Mouse (Mus musculus) E14TG2a.4 (cell line): ENCODE measurements at regions not wholly inside any gene's neighbourhood (a gene's known extent, or its start where the extent isn't known, plus 50 kb on each side); places are given as distances from the start of the nearest gene placed in this dataset.
A peak's percentile ranks its signal among the peaks of the same experiment; 100 is the strongest.

Experiments used
- H3K27me3 ChIP-seq: 2 replicates; pipeline ENCODE4 v1.6.1; 2014; ENCODE audit warnings: low read length, control low read depth; ENCODE audit not compliant: insufficient read depth
- H3K36me3 ChIP-seq: 2 replicates; pipeline ENCODE4 v1.6.1; 2014; ENCODE audit warnings: low read length, control low read depth; ENCODE audit not compliant: insufficient read depth
- H3K4me1 ChIP-seq: replicated peaks from 2 replicates; pipeline ENCODE4 v1.6.1; 2014; ENCODE audit warnings: low read depth, low read length, control low read depth
- H3K4me3 ChIP-seq: replicated peaks from 2 replicates; pipeline ENCODE4 v1.5.1; 2014; ENCODE audit warnings: mild to moderate bottlenecking, low read length
- H3K9me3 ChIP-seq: 2 replicates; pipeline ENCODE4 v1.6.1; 2014; ENCODE audit warnings: low read length, control low read depth
- CTCF ChIP-seq: conservative IDR thresholded peaks from 2 replicates; pipeline ENCODE4 v1.5.1; 2014; ENCODE audit warnings: low read length
- NANOG ChIP-seq: IDR thresholded peaks from 2 replicates; pipeline ENCODE4 v1.6.1; 2014; ENCODE audit warnings: borderline replicate concordance, low read length, mixed read lengths
- POU5F1 ChIP-seq: IDR thresholded peaks from 2 replicates; pipeline ENCODE4 v1.6.1; 2014; ENCODE audit warnings: low read length, borderline replicate concordance

DNA sequence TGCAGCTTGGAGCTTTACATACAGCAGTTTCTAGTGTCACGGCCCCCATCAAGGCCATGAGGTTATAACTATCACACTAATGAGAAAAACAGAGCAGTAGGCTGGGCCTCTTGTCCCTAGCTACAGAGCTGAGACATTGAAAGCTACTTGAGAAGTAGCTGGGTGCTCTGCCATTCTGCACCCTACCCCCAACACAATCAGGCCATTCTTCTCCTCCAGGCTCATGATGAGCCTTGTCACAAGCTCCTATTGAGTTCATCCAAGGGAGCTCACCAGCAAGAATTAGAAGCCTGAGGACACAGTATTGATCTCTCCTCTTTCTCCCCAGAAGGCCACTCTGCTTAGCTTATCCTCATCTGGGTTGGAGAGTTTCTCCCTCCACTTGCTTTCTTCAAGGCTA lies 466.9 kb downstream of the Bnc2 start:
- Histone ChIP-seq H3K4me1 (peaks cover 35% of the 10 kb centered on the region), H3K9me3 (no peaks in the 10 kb centered on the region), H3K4me3 (no peak overlapping the region), H3K36me3 (no peaks in the 10 kb centered on the region), H3K27me3 (no peaks in the 10 kb centered on the region)
- TF ChIP-seq NANOG (no peak), POU5F1 (no peak), CTCF (no peak)

DNA sequence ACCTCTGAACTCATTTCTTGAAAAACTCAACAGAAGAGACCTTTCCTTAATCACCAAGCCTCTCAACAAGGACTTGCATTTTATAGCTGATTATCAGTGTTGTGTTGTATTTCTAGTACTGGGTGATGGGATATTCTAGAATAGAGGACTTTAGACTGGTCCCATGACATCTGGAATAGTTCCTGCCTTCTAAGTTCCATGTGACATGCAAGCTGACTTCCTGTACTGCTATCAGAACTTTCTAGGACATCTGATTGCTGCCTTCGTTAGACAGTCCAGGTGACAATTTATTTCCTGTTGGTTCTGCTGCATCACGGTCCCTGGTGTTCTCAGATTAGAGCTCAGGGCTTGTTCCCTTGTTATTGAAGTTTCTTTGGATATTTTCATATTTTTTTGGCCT lies 465.5 kb downstream of the Bnc2 start:
- Histone ChIP-seq H3K4me3 (no peak overlapping the region), H3K9me3 (no peaks in the 10 kb centered on the region), H3K4me1 (peaks cover 22% of the 10 kb centered on the region), H3K27me3 (no peaks in the 10 kb centered on the region), H3K36me3 (no peaks in the 10 kb centered on the region)
- no peak for TF ChIP-seq NANOG
- no peak for TF ChIP-seq CTCF
- TF ChIP-seq POU5F1, result no peak

DNA sequence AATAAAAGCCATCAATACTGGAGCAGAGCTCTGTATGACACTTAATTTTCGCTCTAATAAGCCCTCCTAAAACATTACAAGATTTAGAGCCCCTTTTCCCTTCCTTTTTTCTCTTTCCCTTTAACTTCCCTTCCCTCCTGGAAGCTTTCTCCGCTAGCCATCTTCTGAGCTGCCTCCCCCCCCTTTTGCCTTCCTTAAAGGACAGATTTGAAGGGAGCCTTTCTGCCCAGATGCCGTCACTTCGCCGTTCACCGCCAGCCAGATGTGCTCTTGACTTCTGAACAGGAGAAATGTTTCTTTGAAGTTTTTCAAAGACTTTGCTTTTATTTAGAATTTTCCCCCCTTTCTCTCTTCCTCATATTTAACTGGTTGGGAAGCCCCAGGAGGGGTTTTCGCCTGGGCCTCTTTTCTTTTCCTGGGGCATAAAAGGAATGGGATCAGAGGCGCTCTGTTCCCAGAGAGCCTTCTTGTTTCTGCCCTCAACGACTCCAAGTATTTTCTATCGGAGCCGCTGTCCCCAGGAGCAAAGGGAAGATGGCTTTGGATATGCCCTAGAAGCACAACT lies 463.7 kb downstream of the Bnc2 start:
- no peaks in the 10 kb centered on the region for H3K27me3 ChIP-seq
- TF ChIP-seq NANOG, result no peak
- TF ChIP-seq CTCF, result no peak
- no peak for TF ChIP-seq POU5F1
- H3K9me3 ChIP-seq, result no peaks in the 10 kb centered on the region
- H3K4me1 ChIP-seq, result 0 out of 2 replicates have a peak, but pooled peaks cover 8% of the 10 kb centered on the region
- H3K36me3 ChIP-seq, result no peaks in the 10 kb centered on the region
- no peak overlapping the region for H3K4me3 ChIP-seq

DNA sequence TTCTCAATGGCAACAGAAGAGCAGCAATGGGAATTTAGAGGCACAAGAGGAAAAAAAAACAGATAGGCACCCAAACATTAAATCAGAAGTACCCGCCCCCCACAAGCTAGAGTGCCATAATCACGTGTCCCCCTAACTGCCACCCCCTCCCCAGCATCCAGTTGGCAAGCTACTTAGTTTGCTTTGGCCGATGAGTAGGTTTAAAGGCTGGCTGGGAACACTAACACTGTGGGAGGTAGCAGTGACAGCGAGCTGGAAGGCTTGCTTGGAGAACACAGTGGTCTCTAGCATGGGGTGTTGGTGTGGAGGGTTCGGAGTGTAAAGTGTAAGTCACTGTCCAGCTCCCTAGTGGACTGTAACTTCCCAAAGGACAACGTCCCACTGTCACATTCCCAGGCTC lies 463.1 kb downstream of the Bnc2 start:
- Histone ChIP-seq H3K4me1 (0 out of 2 replicates have a peak, but pooled peaks cover 8% of the 10 kb centered on the region), H3K9me3 (no peaks in the 10 kb centered on the region), H3K27me3 (no peaks in the 10 kb centered on the region), H3K36me3 (no peaks in the 10 kb centered on the region), H3K4me3 (no peak overlapping the region)
- TF ChIP-seq POU5F1 (no peak), NANOG (no peak), CTCF (no peak)

DNA sequence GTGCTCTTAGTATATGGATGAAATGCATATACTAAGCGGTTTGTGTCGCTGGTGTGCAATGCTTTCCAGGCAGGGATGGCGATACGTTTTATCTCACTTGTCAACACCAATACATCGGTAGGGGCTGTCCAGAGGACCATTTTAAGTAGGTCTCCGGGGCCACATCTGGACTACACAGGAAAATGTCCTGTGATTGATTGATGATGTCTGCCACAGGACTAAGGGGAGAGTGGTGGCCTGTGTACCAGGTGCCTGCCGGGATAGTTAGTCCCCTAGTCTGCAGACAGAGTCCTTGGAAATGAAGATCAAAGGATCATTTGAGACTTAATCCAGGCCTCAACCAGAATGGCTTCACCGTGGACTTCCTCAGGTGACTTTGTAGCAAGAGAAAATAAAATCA lies 460.6 kb downstream of the Bnc2 start:
- TF ChIP-seq NANOG (no peak), CTCF (no peak), POU5F1 (no peak)
- Histone ChIP-seq H3K27me3 (no peaks in the 10 kb centered on the region), H3K4me1 (0 out of 2 replicates have a peak, but pooled peaks cover 8% of the 10 kb centered on the region), H3K4me3 (no peak overlapping the region), H3K9me3 (no peaks in the 10 kb centered on the region), H3K36me3 (no peaks in the 10 kb centered on the region)

DNA sequence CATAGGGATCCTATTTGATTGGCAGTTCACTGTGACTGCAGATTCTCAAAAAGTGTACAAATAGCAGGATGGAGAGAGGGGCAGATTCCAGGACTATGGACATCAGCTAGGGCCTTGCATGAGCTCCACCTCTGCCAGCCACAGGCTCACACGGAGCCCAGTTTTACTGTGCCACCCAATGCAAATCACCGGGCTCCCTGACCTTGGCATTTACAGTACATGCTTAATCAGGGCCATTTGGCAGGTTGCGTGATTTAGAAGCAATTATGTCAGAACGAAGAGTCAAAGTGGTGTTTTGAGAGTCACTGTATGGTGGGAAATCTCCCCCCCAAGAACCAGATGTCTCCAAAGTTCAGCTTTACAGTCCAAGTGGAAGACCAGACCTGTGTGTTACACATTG lies 456.1 kb downstream of the Bnc2 start:
- Histone ChIP-seq H3K27me3 (no peaks in the 10 kb centered on the region), H3K36me3 (no peaks in the 10 kb centered on the region), H3K4me3 (no peak overlapping the region), H3K4me1 (peaks cover 38% of the 10 kb centered on the region), H3K9me3 (no peaks in the 10 kb centered on the region)
- TF ChIP-seq NANOG, result no peak
- no peak for TF ChIP-seq POU5F1
- no peak for TF ChIP-seq CTCF

DNA sequence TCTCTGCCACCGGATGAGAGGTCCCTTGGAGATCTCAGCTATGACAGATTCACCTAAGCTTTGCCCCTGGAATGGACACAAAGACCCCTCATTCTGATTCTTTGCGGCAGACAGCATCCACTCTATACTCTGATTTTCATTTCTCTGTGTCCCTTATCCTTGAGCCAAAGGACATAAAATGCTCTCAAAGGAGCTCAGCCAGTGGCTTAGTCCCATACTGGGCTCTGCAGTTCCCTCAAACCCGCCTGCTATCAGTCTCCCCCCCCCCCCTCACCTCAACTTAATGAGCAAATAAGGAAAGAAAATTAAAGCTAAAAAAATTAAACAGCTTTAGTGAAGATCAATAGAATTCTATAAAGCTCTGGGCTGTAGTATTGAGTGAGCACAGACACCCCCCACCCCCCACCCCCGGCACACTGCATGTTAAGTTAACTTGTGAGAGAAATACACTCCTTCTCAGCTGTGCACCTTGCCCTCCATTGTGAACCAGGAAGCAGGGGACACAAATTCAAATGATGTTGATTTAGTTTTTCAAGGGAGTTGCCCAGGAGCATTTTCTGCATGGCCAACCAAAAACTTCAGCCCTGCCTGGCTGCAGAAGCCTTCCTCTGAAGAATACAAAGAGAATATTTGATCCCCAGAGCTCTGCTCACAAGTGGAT lies 452.9 kb downstream of the Bnc2 start:
- H3K36me3 ChIP-seq, result no peaks in the 10 kb centered on the region
- TF ChIP-seq POU5F1, result no peak
- no peak for TF ChIP-seq NANOG
- TF ChIP-seq CTCF, result no peak

DNA sequence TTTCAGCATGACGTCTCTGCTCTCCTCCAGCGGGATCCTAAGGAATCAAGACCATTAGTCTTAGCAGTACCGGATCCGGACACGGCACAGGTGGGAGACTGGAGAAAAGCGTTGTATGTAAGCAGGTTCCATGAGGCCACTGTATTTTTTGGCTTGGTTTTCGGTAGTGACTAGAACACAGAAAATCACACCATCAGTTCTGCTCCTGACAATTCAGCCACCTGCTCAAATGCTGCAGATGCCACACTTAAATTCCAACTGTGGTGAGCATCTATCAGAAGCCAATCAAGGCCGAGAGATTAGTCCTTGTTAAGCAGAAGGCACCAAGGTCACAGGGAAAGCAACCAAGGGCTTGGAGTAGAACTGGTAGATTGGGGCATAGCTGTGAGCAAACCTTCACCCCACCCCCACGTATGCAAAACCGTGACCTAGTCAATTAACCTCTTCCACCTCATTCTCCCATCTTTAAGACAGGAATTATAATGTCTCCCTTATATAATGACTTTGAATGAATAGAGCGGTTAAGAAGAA lies 452.2 kb downstream of the Bnc2 start:
- peaks cover 75% of the 10 kb centered on the region for H3K4me1 ChIP-seq
- H3K27me3 ChIP-seq, result no peaks in the 10 kb centered on the region
- H3K4me3 ChIP-seq, result peak overlapping the region; percentile 50
- no peaks in the 10 kb centered on the region for H3K9me3 ChIP-seq
- TF ChIP-seq POU5F1, result no peak
- no peak for TF ChIP-seq CTCF
- no peak for TF ChIP-seq NANOG
- no peaks in the 10 kb centered on the region; the same call in 1 of the 2 replicates for H3K36me3 ChIP-seq

More for the DNA sequence above, 452.9 kb downstream of the Bnc2 start:
- H3K27me3 ChIP-seq, result no peaks in the 10 kb centered on the region
- H3K4me3 ChIP-seq, result peak overlapping the region; percentile 50
- H3K4me1 ChIP-seq, result peaks cover 70% of the 10 kb centered on the region
- H3K9me3 ChIP-seq, result no peaks in the 10 kb centered on the region

DNA sequence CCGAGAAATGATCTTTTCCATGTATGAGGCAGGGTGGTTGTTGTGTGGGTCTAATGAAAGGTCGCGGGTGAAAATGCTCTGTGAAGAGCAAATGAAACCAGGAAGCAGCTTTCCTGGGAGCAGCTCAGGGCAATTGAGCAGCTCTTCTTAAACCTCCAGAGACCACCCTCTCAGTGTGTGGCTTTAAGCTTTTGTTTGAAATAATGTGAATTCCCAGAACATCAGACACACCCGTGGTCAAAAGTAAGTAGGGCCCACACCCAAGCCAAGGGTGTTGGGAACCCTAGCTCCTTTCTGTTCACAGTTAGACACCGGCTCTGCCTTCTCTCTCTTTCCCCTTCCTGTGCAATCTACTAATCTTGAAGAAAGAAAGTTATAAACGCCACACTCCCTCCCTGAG lies 450.5 kb downstream of the Bnc2 start:
- Histone ChIP-seq H3K36me3 (no peaks in the 10 kb centered on the region; the same call in 1 of the 2 replicates), H3K4me3 (0 out of 2 replicates have a peak overlapping the region, but pooled peaks have one; percentile 8), H3K9me3 (no peaks in the 10 kb centered on the region), H3K4me1 (peaks cover 92% of the 10 kb centered on the region), H3K27me3 (no peaks in the 10 kb centered on the region)
- TF ChIP-seq CTCF, result no peak
- peak; percentile 53; the same call in 1 of the 2 replicates for TF ChIP-seq NANOG
